Mouse (Mus musculus): ENCODE measurements around the gene Ccdc33. TPM values are rescaled to one million over a fixed set of nuclear protein-coding genes. Genes with fewer than 3 reads are reported as not detected.

Ccdc33 gene
- 0.05 and 0.07 TPM in 2 replicates for polyA plus RNA-seq (2015; fragmentation: Nextera tagmentation; extraction: Ambion mirVana)

- ATAC-seq (ENCODE audit: extremely low read depth, insufficient number of reproducible peaks, low FRiP score, low TSS enrichment) = no peak
- peaks cover 49% of the 10 kb centered on the region for H3K4me1 ChIP-seq
- no peak within 1 kb of the TSS for H3K27ac ChIP-seq (replicated peaks)
- H3K4me2 ChIP-seq = no peak within 1 kb of the TSS
- no peak within 1 kb of the TSS for H3K9ac ChIP-seq
- peaks cover 66% of the 10 kb centered on the region for H3K27me3 ChIP-seq (replicated peaks)
- H3K36me3 ChIP-seq = no peaks in the 10 kb centered on the region
- H3K9me3 ChIP-seq = no peaks in the 10 kb centered on the region
- WGBS = 41% methylated on average over 2 of the region's 2 CpGs
- no peak within 1 kb of the TSS for H3K4me3 ChIP-seq
Measured at GRCm38 (mm10) chr9:58118671-58119070, at the start of gene Ccdc33. Gene Ccdc33, minus strand, starts transcription at chr9:58118823.

GRCm38 (mm10) chr9:58165779-58166178, 47.2 kb upstream of the Ccdc33 start:
- Histone ChIP-seq H3K4me2 (no peak overlapping the region), H3K9me3 (no peaks in the 10 kb centered on the region), H3K36me3 (no peaks in the 10 kb centered on the region), H3K4me3 (no peak overlapping the region), H3K27ac (replicated peaks) (no peak overlapping the region), H3K4me1 (peaks cover under 1% of the 10 kb centered on the region; the same call in 1 of the 2 replicates), H3K27me3 (replicated peaks) (no peaks in the 10 kb centered on the region), H3K9ac (no peak overlapping the region)
- no peak for ATAC-seq (ENCODE audit: extremely low read depth, insufficient number of reproducible peaks, low FRiP score, low TSS enrichment)
- 79% methylated on average over 1 of the region's 1 CpGs for WGBS

GRCm38 (mm10) chr9:58163146-58163545, 44.5 kb upstream of the Ccdc33 start:
- ATAC-seq (ENCODE audit: extremely low read depth, insufficient number of reproducible peaks, low FRiP score, low TSS enrichment) = no peak
- Histone ChIP-seq H3K4me2 (no peak overlapping the region), H3K27ac (replicated peaks) (no peak overlapping the region), H3K27me3 (replicated peaks) (no peaks in the 10 kb centered on the region), H3K36me3 (no peaks in the 10 kb centered on the region), H3K4me3 (no peak overlapping the region), H3K9me3 (no peaks in the 10 kb centered on the region), H3K9ac (no peak overlapping the region), H3K4me1 (peaks cover 27% of the 10 kb centered on the region)
- WGBS = 58% methylated on average over 5 of the region's 5 CpGs

GRCm38 (mm10) chr9:58162173-58162572, 43.5 kb upstream of the Ccdc33 start:
- no peak overlapping the region for H3K27ac ChIP-seq (replicated peaks)

GRCm38 (mm10) chr9:58160315-58160714, 41.7 kb upstream of the Ccdc33 start:
- WGBS = 57% methylated on average over 5 of the region's 5 CpGs
- H3K27me3 ChIP-seq (replicated peaks) = peaks cover 5% of the 10 kb centered on the region; the same call in 1 of the 2 replicates
- no peak overlapping the region for H3K4me3 ChIP-seq
- peak overlapping the region; percentile 87 for H3K27ac ChIP-seq (replicated peaks)
- no peak for ATAC-seq (ENCODE audit: extremely low read depth, insufficient number of reproducible peaks, low FRiP score, low TSS enrichment)
- H3K4me1 ChIP-seq = peaks cover 54% of the 10 kb centered on the region
- 0 out of 2 replicates have a peak overlapping the region, but pooled peaks have one; percentile 14 for H3K9ac ChIP-seq
- no peaks in the 10 kb centered on the region for H3K36me3 ChIP-seq
- no peaks in the 10 kb centered on the region for H3K9me3 ChIP-seq
- 0 out of 2 replicates have a peak overlapping the region, but pooled peaks have one; percentile 1 for H3K4me2 ChIP-seq

More at GRCm38 (mm10) chr9:58162173-58162572, 43.5 kb upstream of the Ccdc33 start:
- WGBS = 86% methylated on average over 3 of the region's 3 CpGs
- no peaks in the 10 kb centered on the region for H3K9me3 ChIP-seq
- no peaks in the 10 kb centered on the region for H3K36me3 ChIP-seq
- peaks cover 1% of the 10 kb centered on the region; the same call in 1 of the 2 replicates for H3K27me3 ChIP-seq (replicated peaks)
- H3K4me1 ChIP-seq = peaks cover 37% of the 10 kb centered on the region
- no peak overlapping the region for H3K9ac ChIP-seq
- ATAC-seq (ENCODE audit: extremely low read depth, insufficient number of reproducible peaks, low FRiP score, low TSS enrichment) = no peak
- no peak overlapping the region for H3K4me3 ChIP-seq
- H3K4me2 ChIP-seq = no peak overlapping the region

- no peaks in the 10 kb centered on the region for H3K9me3 ChIP-seq
- 0 out of 2 replicates have a peak overlapping the region, but pooled peaks have one; percentile 14 for H3K9ac ChIP-seq
- peak overlapping the region; percentile 87 for H3K27ac ChIP-seq (replicated peaks)
- ATAC-seq (ENCODE audit: extremely low read depth, insufficient number of reproducible peaks, low FRiP score, low TSS enrichment) = no peak
- peaks cover 5% of the 10 kb centered on the region; the same call in 1 of the 2 replicates for H3K27me3 ChIP-seq (replicated peaks)
- peaks cover 58% of the 10 kb centered on the region for H3K4me1 ChIP-seq
- no peak overlapping the region for H3K4me3 ChIP-seq
- H3K4me2 ChIP-seq = 0 out of 2 replicates have a peak overlapping the region, but pooled peaks have one; percentile 1
- 24% methylated on average over 4 of the region's 4 CpGs for WGBS
- H3K36me3 ChIP-seq = no peaks in the 10 kb centered on the region
Measured at GRCm38 (mm10) chr9:58159855-58160254, 41.2 kb upstream of the Ccdc33 start.

GRCm38 (mm10) chr9:58158541-58159311, 40.1 kb upstream of the Ccdc33 start:
- peak overlapping the region; percentile 60 for H3K4me2 ChIP-seq
- no peaks in the 10 kb centered on the region for H3K9me3 ChIP-seq
- H3K9ac ChIP-seq = peak overlapping the region; percentile 64
- peak overlapping the region; percentile 87 for H3K27ac ChIP-seq (replicated peaks)
- H3K4me3 ChIP-seq = peak overlapping the region; percentile 31
- H3K27me3 ChIP-seq (replicated peaks) = peaks cover 5% of the 10 kb centered on the region; the same call in 1 of the 2 replicates
- peaks cover 61% of the 10 kb centered on the region for H3K4me1 ChIP-seq
- no peaks in the 10 kb centered on the region for H3K36me3 ChIP-seq
- WGBS = 30% methylated on average over 7 of the region's 7 CpGs
- ATAC-seq (ENCODE audit: extremely low read depth, insufficient number of reproducible peaks, low FRiP score, low TSS enrichment) = peak; percentile 32; the same call in 1 of the 2 replicates

GRCm38 (mm10) chr9:58157838-58158237, 39.2 kb upstream of the Ccdc33 start:
- H3K4me3 ChIP-seq = peak overlapping the region; percentile 31
- H3K36me3 ChIP-seq = no peaks in the 10 kb centered on the region
- H3K4me1 ChIP-seq = peaks cover 69% of the 10 kb centered on the region
- ATAC-seq (ENCODE audit: extremely low read depth, insufficient number of reproducible peaks, low FRiP score, low TSS enrichment) = no peak
- no peaks in the 10 kb centered on the region for H3K9me3 ChIP-seq
- peak overlapping the region; percentile 60 for H3K4me2 ChIP-seq
- WGBS = 75% methylated on average over 13 of the region's 13 CpGs
- H3K27me3 ChIP-seq (replicated peaks) = peaks cover 5% of the 10 kb centered on the region; the same call in 1 of the 2 replicates
- peak overlapping the region; percentile 87 for H3K27ac ChIP-seq (replicated peaks)
- H3K9ac ChIP-seq = peak overlapping the region; percentile 64

- WGBS = 83% methylated on average over 22 of the region's 22 CpGs
- Histone ChIP-seq H3K9me3 (no peaks in the 10 kb centered on the region), H3K27ac (replicated peaks) (peak overlapping the region; percentile 87; the same call in 1 of the 2 replicates), H3K9ac (no peak overlapping the region), H3K36me3 (no peaks in the 10 kb centered on the region), H3K4me2 (peak overlapping the region; percentile 60), H3K4me3 (peak overlapping the region; percentile 31), H3K27me3 (replicated peaks) (peaks cover 10% of the 10 kb centered on the region), H3K4me1 (peaks cover 73% of the 10 kb centered on the region)
- no peak for ATAC-seq (ENCODE audit: extremely low read depth, insufficient number of reproducible peaks, low FRiP score, low TSS enrichment)
Measured at GRCm38 (mm10) chr9:58156819-58157560, 38.4 kb upstream of the Ccdc33 start.

GRCm38 (mm10) chr9:58155366-58155765, 36.7 kb upstream of the Ccdc33 start:
- Histone ChIP-seq H3K9me3 (no peaks in the 10 kb centered on the region), H3K9ac (no peak overlapping the region), H3K27me3 (replicated peaks) (peaks cover 13% of the 10 kb centered on the region), H3K36me3 (no peaks in the 10 kb centered on the region), H3K4me3 (no peak overlapping the region), H3K27ac (replicated peaks) (peak overlapping the region; percentile 41; the same call in 1 of the 2 replicates), H3K4me2 (no peak overlapping the region), H3K4me1 (peaks cover 69% of the 10 kb centered on the region)
- WGBS = 24% methylated on average over 3 of the region's 3 CpGs
- no peak for ATAC-seq (ENCODE audit: extremely low read depth, insufficient number of reproducible peaks, low FRiP score, low TSS enrichment)

- WGBS = 75% methylated on average over 3 of the region's 3 CpGs
- no peak overlapping the region for H3K4me2 ChIP-seq
- H3K27ac ChIP-seq (replicated peaks) = peak overlapping the region; percentile 50
- H3K36me3 ChIP-seq = no peaks in the 10 kb centered on the region
- H3K9ac ChIP-seq = no peak overlapping the region
- H3K27me3 ChIP-seq (replicated peaks) = peaks cover 34% of the 10 kb centered on the region
- peaks cover 46% of the 10 kb centered on the region for H3K4me1 ChIP-seq
- no peak for ATAC-seq (ENCODE audit: extremely low read depth, insufficient number of reproducible peaks, low FRiP score, low TSS enrichment)
- no peaks in the 10 kb centered on the region for H3K9me3 ChIP-seq
- no peak overlapping the region for H3K4me3 ChIP-seq
Measured at GRCm38 (mm10) chr9:58153095-58153494, 34.5 kb upstream of the Ccdc33 start.

All from heart, embryonic 13.5 days (tissue).